Mouse (Mus musculus) lung, postnatal 0 days (tissue): ENCODE results near the gene Tead1. TPM values are rescaled to one million over a fixed set of nuclear protein-coding genes. Genes with fewer than 3 reads are reported as not detected.

ENCODE experiments used
- ATAC-seq: fragments of 200-750 bp; cut with Nextera tagmentation; 2 replicates; pipeline ENCODE4 v1.8.0; 2017; ENCODE audit warnings: moderate library complexity
- DNase-seq: peaks from one replicate; pipeline ENCODE4 v3.0.0-alpha.2; 2016; ENCODE audit warnings: low spot score
- H3K27ac ChIP-seq: fragments of 300-500 bp; sonication (generic); 2 replicates; pipeline ENCODE4 v1.5.1; 2014; ENCODE audit warnings: antibody characterized with exemption, mild to moderate bottlenecking, low read length, mixed read lengths
- H3K27me3 ChIP-seq: fragments of 300-500 bp; sonication (generic); replicated peaks from 2 replicates; pipeline ENCODE4 v1.6.1; 2014; ENCODE audit warnings: low read length, mixed read lengths; ENCODE audit not compliant: insufficient read depth
- H3K36me3 ChIP-seq: fragments of 300-500 bp; sonication (generic); 2 replicates; pipeline ENCODE4 v1.6.1; 2014; ENCODE audit warnings: low read length, mixed read lengths; ENCODE audit not compliant: insufficient read depth
- H3K4me1 ChIP-seq: fragments of 300-500 bp; sonication (generic); 2 replicates; pipeline ENCODE4 v1.6.1; 2014; ENCODE audit warnings: antibody characterized with exemption, low read depth, low read length, mixed read lengths; ENCODE audit not compliant: insufficient read depth
- H3K4me2 ChIP-seq: fragments of 300-500 bp; sonication (generic); replicated peaks from 2 replicates; pipeline ENCODE4 v1.6.1; 2014; ENCODE audit warnings: low read depth, mild to moderate bottlenecking, low read length, moderate library complexity, mixed read lengths
- H3K4me3 ChIP-seq: fragments of 300-500 bp; sonication (generic); 2 replicates; pipeline ENCODE4 v1.5.1; 2014; ENCODE audit warnings: low read depth, low read length
- H3K9ac ChIP-seq: fragments of 300-500 bp; sonication (generic); replicated peaks from 2 replicates; pipeline ENCODE4 v1.6.1; 2014; ENCODE audit warnings: low read depth, mild to moderate bottlenecking
- H3K9me3 ChIP-seq: fragments of 300-500 bp; sonication (generic); 2 replicates; pipeline ENCODE4 v1.6.1; 2016; ENCODE audit warnings: low read length, mixed read lengths
- CTCF ChIP-seq: IDR thresholded peaks from 2 replicates; pipeline ENCODE4 v1.5.1; 2016; ENCODE audit warnings: antibody characterized with exemption, mild to moderate bottlenecking
- EP300 ChIP-seq: IDR thresholded peaks from 2 replicates; pipeline ENCODE4 v1.6.1; 2016; ENCODE audit warnings: antibody characterized with exemption, mild to moderate bottlenecking, control low read depth
- WGBS: fragments of 180-500 bp; shearing (Covaris S2); extraction: QIAGEN DNeasy Blood & Tissue Kit; methylation state at CpG from one replicate; pipeline ENCODE4 v1.1.7; 2014; 5-methylcytosine and 5-hydroxymethylcytosine counted together
- polyA plus RNA-seq: library from polyadenylated mRNA; unstranded; fragments of >200 nt; fragmentation: Nextera tagmentation; extraction: Ambion mirVana; gene quantifications from 2 replicates; pipeline ENCODE4 v1.2.1, GENCODE M21; 2015

Tead1 gene
- polyA plus RNA-seq, 1 experiment from 2014 or later: 23.0 TPM

- H3K4me3 ChIP-seq: no peak overlapping the region
- TF ChIP-seq EP300: no peak
- no peak for TF ChIP-seq CTCF
- H3K9ac ChIP-seq: no peak overlapping the region
- H3K27me3 ChIP-seq: no peaks in the 10 kb centered on the region
- H3K27ac ChIP-seq: no peak overlapping the region
- no peaks in the 10 kb centered on the region for H3K9me3 ChIP-seq
- H3K36me3 ChIP-seq: peaks cover 6% of the 10 kb centered on the region; the same call in 1 of the 2 replicates
- WGBS: 67% methylated on average over 2 of the region's 2 CpGs
- H3K4me1 ChIP-seq: no peaks in the 10 kb centered on the region
- no peak for ATAC-seq
- DNase-seq: no peak
- no peak overlapping the region for H3K4me2 ChIP-seq
These were observed 228.3 kb downstream of the Tead1 start for GRCm38 (mm10) chr7:112907468-112907867.

- DNase-seq: no peak
- no peaks in the 10 kb centered on the region for H3K27me3 ChIP-seq
- H3K4me2 ChIP-seq: no peak overlapping the region
- 85% methylated on average over 10 of the region's 10 CpGs for WGBS
- peaks cover 5% of the 10 kb centered on the region; the same call in 1 of the 2 replicates for H3K36me3 ChIP-seq
- no peaks in the 10 kb centered on the region for H3K4me1 ChIP-seq
- no peak overlapping the region for H3K27ac ChIP-seq
- no peak for ATAC-seq
- no peak overlapping the region for H3K9ac ChIP-seq
- no peak overlapping the region for H3K4me3 ChIP-seq
- TF ChIP-seq EP300 (no peak), CTCF (no peak)
- H3K9me3 ChIP-seq: no peaks in the 10 kb centered on the region
These were observed 230.0 kb downstream of the Tead1 start for GRCm38 (mm10) chr7:112909164-112909563.

GRCm38 (mm10) chr7:112912969-112913368 lies 233.9 kb downstream of the Tead1 start:
- Histone ChIP-seq H3K27ac (no peak overlapping the region), H3K9me3 (no peaks in the 10 kb centered on the region), H3K4me2 (no peak overlapping the region), H3K4me3 (no peak overlapping the region), H3K9ac (no peak overlapping the region), H3K27me3 (no peaks in the 10 kb centered on the region), H3K36me3 (no peaks in the 10 kb centered on the region), H3K4me1 (no peaks in the 10 kb centered on the region)
- no peak for ATAC-seq
- TF ChIP-seq EP300: no peak
- no peak for TF ChIP-seq CTCF
- no peak for DNase-seq
- 68% methylated on average over 3 of the region's 3 CpGs for WGBS

- Histone ChIP-seq H3K9me3 (no peaks in the 10 kb centered on the region), H3K4me1 (no peaks in the 10 kb centered on the region), H3K36me3 (no peaks in the 10 kb centered on the region), H3K27me3 (no peaks in the 10 kb centered on the region), H3K9ac (no peak overlapping the region), H3K4me2 (no peak overlapping the region), H3K4me3 (no peak overlapping the region), H3K27ac (no peak overlapping the region)
- TF ChIP-seq CTCF (no peak), EP300 (no peak)
- WGBS: 94% methylated on average over 4 of the region's 4 CpGs
- ATAC-seq (no peak), DNase-seq (no peak)
These were observed 236.5 kb downstream of the Tead1 start for GRCm38 (mm10) chr7:112915571-112915970.

- Histone ChIP-seq H3K36me3 (no peaks in the 10 kb centered on the region), H3K9ac (no peak overlapping the region), H3K4me3 (no peak overlapping the region), H3K9me3 (no peaks in the 10 kb centered on the region), H3K4me1 (peaks cover 2% of the 10 kb centered on the region; the same call in 1 of the 2 replicates), H3K4me2 (no peak overlapping the region), H3K27me3 (no peaks in the 10 kb centered on the region), H3K27ac (no peak overlapping the region)
- DNase-seq: peak; percentile 26
- WGBS: 59% methylated on average over 10 of the region's 10 CpGs
- ATAC-seq: no peak
- TF ChIP-seq CTCF (no peak), EP300 (no peak)
These were observed 238.6 kb downstream of the Tead1 start for GRCm38 (mm10) chr7:112917613-112918278.

- H3K4me1 ChIP-seq: peaks cover 3% of the 10 kb centered on the region; the same call in 1 of the 2 replicates
- H3K36me3 ChIP-seq: no peaks in the 10 kb centered on the region
- ATAC-seq (no peak), DNase-seq (no peak)
- no peak overlapping the region for H3K9ac ChIP-seq
- no peak overlapping the region for H3K27ac ChIP-seq
- H3K27me3 ChIP-seq: no peaks in the 10 kb centered on the region
- no peaks in the 10 kb centered on the region for H3K9me3 ChIP-seq
- H3K4me3 ChIP-seq: no peak overlapping the region
- TF ChIP-seq EP300 (no peak), CTCF (no peak)
- WGBS: 52% methylated on average over 22 of the region's 22 CpGs
- no peak overlapping the region for H3K4me2 ChIP-seq
These were observed 239.3 kb downstream of the Tead1 start for GRCm38 (mm10) chr7:112918279-112918991.
